Mouse (Mus musculus): ENCODE measurements around the gene Snrnp35. TPM values are rescaled to one million over a fixed set of nuclear protein-coding genes. Genes with fewer than 3 reads are reported as not detected.

Gene Snrnp35
- total RNA-seq, 2 experiments from 2014 or later = 22.7 to 28.0 TPM

GRCm38 (mm10) chr5:124529697-124530096 lies 46.8 kb downstream of the Snrnp35 start:
- DNase-seq (ENCODE audit: low spot score in 2 of 2) = no peak
- intact Hi-C loops (cut with DNase I) = loop anchor here (5.0 kb wide), 1 partner anchor 47 kb away; the partner anchor contains the start of gene Snrnp35

- DNase-seq (ENCODE audit: low spot score in 2 of 2) = peak; percentile 79 to 84
- intact Hi-C loops (cut with DNase I) = loop anchor here (5.0 kb wide), 1 partner anchor 49 kb away; the partner anchor contains the start of gene Snrnp35
Observed at GRCm38 (mm10) chr5:124530655-124531582, 48.0 kb downstream of the Snrnp35 start, which contains the start of gene Rilpl1. Rilpl1 (minus strand) TSS chr5:124531391.

GRCm38 (mm10) chr5:124531583-124531930 lies 48.6 kb downstream of the Snrnp35 start:
- intact Hi-C loops (cut with DNase I) = loop anchor here (5.0 kb wide), 1 partner anchor 49 kb away; the partner anchor contains the start of gene Snrnp35
- no peak for DNase-seq (ENCODE audit: low spot score in 2 of 2)

- intact Hi-C loops (cut with DNase I) = loop anchor here (5.0 kb wide), 1 partner anchor 50 kb away; the partner anchor contains the start of gene Snrnp35
- no peak for DNase-seq (ENCODE audit: low spot score in 2 of 2)
Observed at GRCm38 (mm10) chr5:124532451-124532850, 49.5 kb downstream of the Snrnp35 start.

GRCm38 (mm10) chr5:124535016-124535415 lies 52.1 kb downstream of the Snrnp35 start:
- intact Hi-C loops (cut with DNase I) = no loop called here
- DNase-seq (ENCODE audit: low spot score in 2 of 2) = no peak

- intact Hi-C loops (cut with DNase I) = no loop called here
- peak in 1 of 2 experiments; percentile 38 for DNase-seq (ENCODE audit: low spot score in 2 of 2)
Observed at GRCm38 (mm10) chr5:124536776-124537175, 53.8 kb downstream of the Snrnp35 start.

- intact Hi-C loops (cut with DNase I) = loop anchor here (2.0 kb wide), 1 partner anchor 114 kb away; no protein-coding TSS in a partner anchor
- peak; percentile 47 to 53 for DNase-seq (ENCODE audit: low spot score in 2 of 2)
Observed at GRCm38 (mm10) chr5:124538813-124539792, 56.2 kb downstream of the Snrnp35 start.

GRCm38 (mm10) chr5:124539905-124540304 lies 57.0 kb downstream of the Snrnp35 start:
- intact Hi-C loops (cut with DNase I) = loop anchor here (2.0 kb wide), 1 partner anchor 115 kb away; no protein-coding TSS in a partner anchor
- DNase-seq (ENCODE audit: low spot score in 2 of 2) = no peak

GRCm38 (mm10) chr5:124540383-124540786 lies 57.5 kb downstream of the Snrnp35 start, which contains the start of gene Tmed2:
Tmed2 (plus strand) TSS chr5:124540695.
- intact Hi-C loops (cut with DNase I) = no loop called here
- DNase-seq (ENCODE audit: low spot score in 2 of 2) = peak; percentile 97 to 99

Other genes starting within 250 kb of the Snrnp35 start
- gene Pitpnm2, start 233.4 kb upstream of the Snrnp35 start, total RNA-seq (2021) = 100 to 1,000 TPM; 233 to 375 TPM
- 10 to 100 TPM; 19.6 to 23.8 TPM for gene Mphosph9, start 155.2 kb upstream of the Snrnp35 start, total RNA-seq (2021)
- 10 to 100 TPM; 14.4 to 15.4 TPM for gene 2810006K23Rik, start 155.0 kb upstream of the Snrnp35 start, total RNA-seq (2021)
- 100 to 1,000 TPM; 142 to 165 TPM for gene Cdk2ap1, start 120.1 kb upstream of the Snrnp35 start, total RNA-seq (2021)
- gene Sbno1, start 57.1 kb upstream of the Snrnp35 start, total RNA-seq (2021) = 100 to 1,000 TPM; 152 to 175 TPM
- gene Kmt5a, start 43.2 kb upstream of the Snrnp35 start, total RNA-seq (2021) = 10 to 100 TPM; 55.1 to 67.8 TPM
- 10 to 100 TPM; 18.8 to 20.5 TPM for gene Rilpl2, start 4.8 kb upstream of the Snrnp35 start, total RNA-seq (2021)
- 10 to 100 TPM; 65.9 to 97.7 TPM for gene Rilpl1, start 48.3 kb downstream of the Snrnp35 start, total RNA-seq (2021)
- gene Tmed2, start 57.6 kb downstream of the Snrnp35 start, total RNA-seq (2021) = 10 to 100 TPM; 97.9 to 98.5 TPM
- gene Ddx55, start 69.7 kb downstream of the Snrnp35 start, total RNA-seq (2021) = 10 to 100 TPM; 23.9 to 31.0 TPM
- 10 to 100 TPM; 37.6 to 37.9 TPM for gene Eif2b1, start 96.0 kb downstream of the Snrnp35 start, total RNA-seq (2021)
- gene Gtf2h3, start 96.0 kb downstream of the Snrnp35 start, total RNA-seq (2021) = 10 to 100 TPM; 26.7 to 32.8 TPM
- gene Atp6v0a2, start 145.4 kb downstream of the Snrnp35 start, total RNA-seq (2021) = 10 to 100 TPM; 57.8 to 64.7 TPM
- under 1 TPM; 0.25 to 0.57 TPM for gene Dnah10, start 242.0 kb downstream of the Snrnp35 start, total RNA-seq (2021)

Data from left cerebral cortex, postnatal 36 days (tissue).